Mouse (Mus musculus): Measurements from ENCODE around the gene Gm3164. TPM values are rescaled to one million over a fixed set of nuclear protein-coding genes. Genes with fewer than 3 reads are reported as not detected.
"Not testable (repeated sequence)": the region's sequence is repeated elsewhere in the genome, so short reads cannot be mapped to it uniquely, and the experiment has no call there.

The Gm3164 gene
- polyA plus RNA-seq, 1 experiment from 2014 or later = not detected

DNA sequence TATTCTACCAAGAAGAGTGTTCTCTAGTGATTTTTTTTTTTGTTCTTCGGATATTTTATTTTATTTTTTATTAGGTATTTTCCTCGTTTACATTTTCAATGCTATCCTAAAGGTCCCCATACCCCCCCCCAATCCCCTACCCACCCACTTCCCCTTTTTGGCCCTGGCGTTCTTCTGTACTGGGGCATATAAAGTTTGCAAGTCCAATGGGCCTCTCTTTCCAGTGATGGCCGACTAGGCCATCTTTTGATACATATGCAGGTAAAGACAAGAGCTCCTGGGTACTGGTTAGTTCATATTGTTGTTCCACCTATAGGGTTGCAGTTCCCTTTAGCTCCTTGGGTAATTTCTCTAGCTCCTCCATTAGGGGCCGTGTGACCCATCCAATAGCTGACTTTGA is 14.0 kb upstream of the Gm3164 start:
- not testable (repeated sequence) for H3K4me2 ChIP-seq (replicated peaks; ENCODE audit: low read depth, low read length); ATAC-seq (ENCODE audit: low FRiP score, low TSS enrichment)

DNA sequence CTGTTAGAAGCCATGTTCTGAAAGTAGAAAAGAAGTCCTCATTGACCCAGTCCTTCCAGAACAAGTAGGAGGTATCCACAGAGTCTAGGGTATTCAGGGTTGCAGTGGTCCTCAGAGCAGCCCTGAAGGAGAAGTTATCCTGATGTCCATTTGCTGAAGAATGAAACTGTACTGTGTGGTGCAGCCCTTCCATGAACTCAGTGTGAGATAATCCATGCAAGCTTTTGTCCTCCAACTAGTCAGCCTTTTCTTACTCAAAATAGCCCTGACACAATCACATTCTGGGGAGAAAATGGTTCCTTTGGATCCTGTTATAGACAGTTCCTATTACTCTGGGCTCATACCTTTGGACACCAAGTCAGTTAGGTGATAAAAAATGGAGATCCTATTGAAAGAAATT is 11.4 kb upstream of the Gm3164 start:
- not testable (repeated sequence) for H3K4me1 ChIP-seq (ENCODE audit: control insufficient read depth, insufficient read depth, low read length); H3K4me3 ChIP-seq (ENCODE audit: low read length); H3K27ac ChIP-seq (ENCODE audit: low read depth, low read length); H3K9ac ChIP-seq (ENCODE audit: low read depth, low read length); ATAC-seq (ENCODE audit: low FRiP score, low TSS enrichment); H3K9me3 ChIP-seq (ENCODE audit: control insufficient read depth, low read length); H3K36me3 ChIP-seq (ENCODE audit: control insufficient read depth, insufficient read depth, low read length); H3K27me3 ChIP-seq (ENCODE audit: control insufficient read depth, insufficient read depth, low read length); H3K4me2 ChIP-seq (replicated peaks; ENCODE audit: low read depth, low read length)

More for the DNA sequence above, 14.0 kb upstream of the Gm3164 start:
- H3K9ac ChIP-seq (ENCODE audit: low read depth, low read length); H3K9me3 ChIP-seq (ENCODE audit: control insufficient read depth, low read length); H3K4me3 ChIP-seq (ENCODE audit: low read length); H3K36me3 ChIP-seq (ENCODE audit: control insufficient read depth, insufficient read depth, low read length); H3K27me3 ChIP-seq (ENCODE audit: control insufficient read depth, insufficient read depth, low read length); H3K27ac ChIP-seq (ENCODE audit: low read depth, low read length); H3K4me1 ChIP-seq (ENCODE audit: control insufficient read depth, insufficient read depth, low read length): not testable (repeated sequence)
- 78% methylated on average over 4 of the region's 5 CpGs for WGBS

- not testable (repeated sequence) for H3K9me3 ChIP-seq (ENCODE audit: control insufficient read depth, low read length); H3K4me3 ChIP-seq (ENCODE audit: low read length); H3K27me3 ChIP-seq (ENCODE audit: control insufficient read depth, insufficient read depth, low read length); H3K9ac ChIP-seq (ENCODE audit: low read depth, low read length); H3K4me1 ChIP-seq (ENCODE audit: control insufficient read depth, insufficient read depth, low read length); H3K27ac ChIP-seq (ENCODE audit: low read depth, low read length); H3K36me3 ChIP-seq (ENCODE audit: control insufficient read depth, insufficient read depth, low read length); H3K4me2 ChIP-seq (replicated peaks; ENCODE audit: low read depth, low read length); ATAC-seq (ENCODE audit: low FRiP score, low TSS enrichment)
- WGBS = no CpG with 5 or more reads among the region's 1 CpGs
Measured at GRCm38 (mm10) chr14:4409939-4410338, 5.3 kb upstream of the Gm3164 start.

DNA sequence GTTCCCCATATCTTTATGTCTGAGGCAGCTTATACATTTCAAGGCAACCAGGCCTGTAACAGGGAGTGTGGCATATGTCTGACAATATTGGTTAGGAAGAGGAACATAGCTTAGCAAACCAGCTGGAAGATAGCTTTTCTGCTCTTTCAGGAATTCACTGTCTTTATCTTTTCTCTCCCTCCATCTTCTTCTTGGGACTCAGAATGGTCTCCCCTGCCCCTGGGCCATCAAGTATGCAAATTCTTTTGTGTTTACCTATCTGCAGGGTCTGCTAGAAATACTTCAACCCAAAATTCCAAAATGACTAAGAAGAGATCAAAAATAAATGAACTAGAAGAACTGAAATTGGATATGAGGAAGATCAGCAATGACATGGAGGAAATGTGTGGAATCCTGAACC is 15.4 kb downstream of the Gm3164 start, which contains the start of gene Gm3173:
TSS of gene Gm3173 (plus strand) at position 301 of the 400 bp plus-strand sequence.
- not testable (repeated sequence) for ATAC-seq (ENCODE audit: low FRiP score, low TSS enrichment); H3K4me1 ChIP-seq (ENCODE audit: control insufficient read depth, insufficient read depth, low read length); H3K27me3 ChIP-seq (ENCODE audit: control insufficient read depth, insufficient read depth, low read length); H3K36me3 ChIP-seq (ENCODE audit: control insufficient read depth, insufficient read depth, low read length); H3K4me2 ChIP-seq (replicated peaks; ENCODE audit: low read depth, low read length); H3K4me3 ChIP-seq (ENCODE audit: low read length); H3K9ac ChIP-seq (ENCODE audit: low read depth, low read length); H3K27ac ChIP-seq (ENCODE audit: low read depth, low read length); H3K9me3 ChIP-seq (ENCODE audit: control insufficient read depth, low read length)

- not testable (repeated sequence) for ATAC-seq (ENCODE audit: low FRiP score, low TSS enrichment); H3K4me2 ChIP-seq (replicated peaks; ENCODE audit: low read depth, low read length); H3K27ac ChIP-seq (ENCODE audit: low read depth, low read length); H3K9me3 ChIP-seq (ENCODE audit: control insufficient read depth, low read length); H3K27me3 ChIP-seq (ENCODE audit: control insufficient read depth, insufficient read depth, low read length); H3K4me1 ChIP-seq (ENCODE audit: control insufficient read depth, insufficient read depth, low read length); H3K4me3 ChIP-seq (ENCODE audit: low read length); H3K9ac ChIP-seq (ENCODE audit: low read depth, low read length); H3K36me3 ChIP-seq (ENCODE audit: control insufficient read depth, insufficient read depth, low read length)
- 83% methylated on average over 1 of the region's 2 CpGs for WGBS
Measured at GRCm38 (mm10) chr14:4481445-4481844, 66.2 kb downstream of the Gm3164 start, which contains the start of gene Gm3182. Gm3182 (plus strand) TSS chr14:4481745.

Other genes with a start within 250 kb of the Gm3164 start
- 0.57 TPM in 1 of 2 replicates, not detected in the other for gene Gm2974, start 232.9 kb upstream of the Gm3164 start, polyA plus RNA-seq (2014; fragmentation: Nextera tagmentation; extraction: Ambion mirVana)
- gene Gm3138, start 165.8 kb upstream of the Gm3164 start, polyA plus RNA-seq (2014; fragmentation: Nextera tagmentation; extraction: Ambion mirVana) = not detected in 2 replicates
- not detected in 2 replicates for gene Gm3149, start 98.2 kb upstream of the Gm3164 start, polyA plus RNA-seq (2014; fragmentation: Nextera tagmentation; extraction: Ambion mirVana)
- 0.14 TPM in 1 of 2 replicates, not detected in the other for gene 2610042L04Rik, start 80.7 kb upstream of the Gm3164 start, polyA plus RNA-seq (2014; fragmentation: Nextera tagmentation; extraction: Ambion mirVana)
- gene Gm3159, start 17.9 kb upstream of the Gm3164 start, polyA plus RNA-seq (2014; fragmentation: Nextera tagmentation; extraction: Ambion mirVana) = not detected in 2 replicates
- not detected in 2 replicates for gene Gm3173, start 15.5 kb downstream of the Gm3164 start, polyA plus RNA-seq (2014; fragmentation: Nextera tagmentation; extraction: Ambion mirVana)
- gene Gm3182, start 66.3 kb downstream of the Gm3164 start, polyA plus RNA-seq (2014; fragmentation: Nextera tagmentation; extraction: Ambion mirVana) = not detected in 2 replicates
- gene Gm3047, start 140.0 kb downstream of the Gm3164 start, polyA plus RNA-seq (2014; fragmentation: Nextera tagmentation; extraction: Ambion mirVana) = not detected in 2 replicates
- not detected in 2 replicates for gene Gm8159, start 216.9 kb downstream of the Gm3164 start, polyA plus RNA-seq (2014; fragmentation: Nextera tagmentation; extraction: Ambion mirVana)
- not detected in 2 replicates for gene Gm3239, start 248.7 kb downstream of the Gm3164 start, polyA plus RNA-seq (2014; fragmentation: Nextera tagmentation; extraction: Ambion mirVana)